Mouse (Mus musculus): ENCODE measurements at regions not wholly inside any gene's neighbourhood (a gene's known extent, or its start where the extent isn't known, plus 50 kb on each side); places are given as distances from the start of the nearest gene placed in this dataset.

GRCm38 (mm10) chr10:118656561-118656960, 213.4 kb downstream of the Dyrk2 start:
- TF ChIP-seq EP300 (IDR thresholded peaks at IDR 0.05; ENCODE audit: low read depth) (no peak), CTCF (IDR thresholded peaks at IDR 0.05; ENCODE audit: low read depth) (no peak)

Measured in liver, embryonic 14.5 days (tissue).